Mouse (Mus musculus): ENCODE measurements around the gene U2surp. TPM values are rescaled to one million over a fixed set of nuclear protein-coding genes. Genes with fewer than 3 reads are reported as not detected.
"Not testable (repeated sequence)": the region's sequence is repeated elsewhere in the genome, so short reads cannot be mapped to it uniquely, and the experiment has no call there.

The U2surp gene
- total RNA-seq, 2 experiments from 2014 or later = 52.4 to 55.9 TPM

DNA sequence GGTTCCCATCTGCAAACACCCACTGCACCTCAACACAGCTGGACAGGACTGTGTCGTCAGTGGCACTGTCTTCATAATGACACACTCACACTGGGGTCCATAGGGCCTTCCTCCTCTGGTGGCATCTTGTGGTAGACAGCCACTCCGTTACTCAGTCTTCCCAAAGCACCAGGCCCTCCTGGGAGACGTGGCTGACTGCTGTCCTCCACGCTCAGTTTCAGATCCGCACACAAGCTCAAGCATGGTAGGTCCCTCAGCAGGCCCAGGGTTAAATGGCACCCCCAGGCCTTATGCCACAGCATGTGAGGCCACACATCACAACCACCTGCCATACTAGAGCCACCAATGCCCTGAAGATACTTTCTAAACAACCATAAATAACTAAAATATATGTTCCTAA is 33.4 kb downstream of the U2surp start:
- DNase-seq (ENCODE audit: low spot score in 2 of 2) = no peak

DNA sequence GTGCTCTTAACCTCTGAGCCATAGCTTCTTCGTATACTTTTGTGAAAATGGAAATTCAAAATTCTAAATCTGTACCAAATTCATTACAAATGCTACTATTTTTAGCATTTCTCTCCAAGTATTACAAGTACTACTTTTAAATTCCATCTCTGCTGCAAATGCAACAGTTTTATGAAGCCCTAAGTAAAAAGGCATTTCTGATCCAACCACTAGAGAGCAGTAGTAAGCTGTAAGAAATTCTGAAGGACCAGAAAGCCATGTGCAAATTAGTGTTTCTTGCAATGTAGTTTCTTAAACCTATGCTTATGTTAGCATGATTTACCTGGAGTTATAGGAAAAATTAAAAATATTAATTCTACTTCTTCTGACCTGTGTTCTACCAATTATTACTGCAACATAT is 38.9 kb downstream of the U2surp start:
- no peak for DNase-seq (ENCODE audit: low spot score in 2 of 2)

DNA sequence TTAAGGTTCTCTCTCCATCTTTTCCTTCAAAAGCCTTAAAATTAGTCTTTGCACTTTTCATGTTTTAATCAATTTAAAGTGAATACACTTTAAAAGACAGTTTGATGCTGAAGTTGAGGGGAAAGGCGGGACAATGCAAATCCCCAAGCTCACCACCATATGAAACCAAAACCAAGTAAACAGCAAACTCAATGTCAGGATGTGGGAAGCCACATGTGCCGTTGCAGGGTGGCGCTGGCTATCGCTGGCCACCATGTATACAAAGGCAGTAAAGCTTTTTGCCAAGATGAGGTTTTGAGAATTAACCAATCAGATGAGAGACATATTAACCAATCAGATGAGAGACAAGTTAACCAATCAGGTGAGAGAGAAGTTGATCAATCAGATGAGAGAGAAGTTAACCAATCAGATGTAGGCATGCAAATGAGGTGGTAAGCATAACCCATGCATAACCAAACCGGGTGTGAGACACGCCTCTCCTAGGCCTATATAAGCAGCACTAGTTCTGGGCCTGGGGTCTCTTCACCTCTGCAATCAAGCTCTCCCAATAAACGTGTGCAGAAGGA is 42.7 kb downstream of the U2surp start:
- not testable (repeated sequence) for DNase-seq (ENCODE audit: low spot score in 2 of 2)

DNA sequence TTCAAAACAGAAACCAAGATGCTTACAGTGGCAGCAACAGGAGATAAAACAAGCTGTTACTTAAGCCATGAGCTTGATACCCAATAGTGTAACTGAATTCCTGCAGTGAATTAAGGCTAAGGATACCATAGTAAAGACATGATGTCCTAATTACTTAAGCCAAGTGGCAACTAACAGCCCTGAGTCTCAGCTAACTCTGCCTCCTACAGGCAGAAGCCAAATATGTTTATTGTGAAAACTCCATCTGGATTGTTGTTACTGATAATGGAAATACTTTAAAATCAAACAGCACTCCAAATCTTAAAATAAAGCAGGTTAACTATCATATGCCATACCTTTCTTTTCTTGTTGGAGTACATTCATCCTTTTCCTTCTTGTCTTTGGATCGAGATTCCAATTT is 47.8 kb downstream of the U2surp start:
- no peak for DNase-seq (ENCODE audit: low spot score in 2 of 2)

DNA sequence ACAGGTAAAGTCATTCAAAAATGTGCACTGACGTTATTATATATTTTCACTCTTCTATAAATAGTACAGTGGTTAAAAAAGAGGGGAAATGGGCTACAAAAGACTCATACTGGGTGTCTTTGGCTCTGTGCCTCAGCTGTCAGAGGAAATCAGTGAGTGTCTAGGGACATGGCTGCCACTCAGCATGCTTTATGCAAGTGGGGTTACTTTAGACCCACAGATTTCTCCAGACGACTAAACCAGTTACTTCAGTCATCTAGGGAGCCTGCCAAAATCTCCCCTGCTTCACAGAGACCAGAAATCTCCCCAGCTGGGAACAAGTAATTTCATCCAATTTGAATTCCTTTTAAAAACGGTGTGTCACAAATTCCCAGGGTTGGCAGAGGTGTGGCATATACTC is 59.9 kb downstream of the U2surp start:
- no peak for DNase-seq (ENCODE audit: low spot score in 2 of 2)

DNA sequence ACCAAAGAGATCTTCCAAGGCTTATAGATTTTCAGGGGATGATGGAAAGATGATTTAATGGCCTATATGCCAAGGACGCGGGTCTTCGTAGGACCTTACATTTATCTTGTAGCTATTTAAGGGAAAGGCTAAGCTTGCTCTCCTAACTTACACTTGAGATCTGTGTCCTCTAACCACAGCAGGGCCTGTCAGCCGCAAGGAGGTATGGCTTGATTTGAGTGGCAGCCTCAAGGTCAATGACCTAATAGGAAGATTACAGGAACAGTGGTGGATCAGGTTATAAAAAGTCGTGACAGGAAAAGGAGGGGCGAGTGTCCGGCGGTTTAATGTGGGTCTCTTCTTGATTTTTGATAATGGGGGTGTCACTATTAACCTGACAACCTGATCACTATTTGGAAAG is 61.2 kb downstream of the U2surp start:
- no peak for DNase-seq (ENCODE audit: low spot score in 2 of 2)

- DNase-seq (ENCODE audit: low spot score in 2 of 2) = no peak
Observed at GRCm38 (mm10) chr9:95442321-95442731, 69.5 kb downstream of the U2surp start.

DNA sequence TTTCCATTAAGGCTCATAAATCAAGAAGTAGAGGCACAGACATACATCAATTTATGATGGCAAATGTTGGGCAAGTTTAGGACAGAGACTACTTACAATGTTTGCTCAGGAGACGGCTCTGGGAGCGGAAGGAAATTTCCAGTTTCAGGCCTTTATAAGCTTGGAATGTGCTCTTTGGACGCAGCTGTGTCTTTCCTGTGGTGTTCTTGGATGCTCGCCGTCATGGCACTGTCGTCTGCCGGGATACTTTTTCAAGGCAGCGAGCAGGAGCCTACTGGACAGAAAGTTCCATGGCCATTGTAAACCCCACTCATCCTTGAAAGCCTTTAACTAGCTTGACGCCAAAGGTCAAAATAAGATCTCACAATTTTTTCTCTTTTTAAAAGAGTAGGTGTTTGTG is 73.9 kb downstream of the U2surp start:
- no peak for DNase-seq (ENCODE audit: low spot score in 2 of 2)

GRCm38 (mm10) chr9:95436294-95436613 is 75.5 kb downstream of the U2surp start:
- no peak for DNase-seq (ENCODE audit: low spot score in 2 of 2)

GRCm38 (mm10) chr9:95435506-95436293 is 76.1 kb downstream of the U2surp start:
- no peak for DNase-seq (ENCODE audit: low spot score in 2 of 2)

GRCm38 (mm10) chr9:95428277-95428676 is 83.5 kb downstream of the U2surp start:
- DNase-seq (ENCODE audit: low spot score in 2 of 2) = no peak

DNA sequence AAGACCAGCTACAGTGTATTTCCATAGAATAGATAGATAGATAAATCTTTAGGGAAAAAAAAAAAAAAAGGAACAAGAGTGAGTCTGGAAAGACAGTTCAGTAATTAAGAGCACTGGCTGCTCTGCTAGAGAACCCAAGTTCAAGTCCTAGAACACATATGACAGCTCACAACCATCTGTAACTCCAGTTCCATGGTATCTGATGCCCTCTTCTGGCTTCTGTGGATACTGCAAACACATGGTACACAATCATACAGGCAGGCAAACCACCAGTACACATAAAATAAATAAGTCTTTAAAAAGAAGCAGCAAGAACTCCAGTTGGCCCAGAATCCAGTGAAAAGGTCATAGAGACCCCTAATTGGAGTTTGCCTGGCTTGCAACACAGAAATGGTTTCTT is 97.9 kb downstream of the U2surp start:
- DNase-seq (ENCODE audit: low spot score in 2 of 2) = no peak

GRCm38 (mm10) chr9:95412047-95412446 is 99.7 kb downstream of the U2surp start:
- no peak for DNase-seq (ENCODE audit: low spot score in 2 of 2)

- peak; percentile 48 to 70 for DNase-seq (ENCODE audit: low spot score in 2 of 2)
Observed at GRCm38 (mm10) chr9:95407586-95408220, 104.1 kb downstream of the U2surp start.

Other genes starting within 250 kb of the U2surp start
- gene Chst2, start 105.3 kb downstream of the U2surp start, total RNA-seq (2021) = 10 to 100 TPM; 10.6 to 30.0 TPM
- gene Paqr9, start 47.7 kb upstream of the U2surp start, total RNA-seq (2021) = 10 to 100 TPM in 1 of 2 experiments, 1 to 10 TPM in 1; 8.4 to 16.1 TPM
- 1 to 10 TPM; 2.6 to 8.6 TPM for gene Pcolce2, start 125.6 kb upstream of the U2surp start, total RNA-seq (2021)
- 1 to 10 TPM; 4.3 to 4.6 TPM for gene Trpc1, start 238.4 kb upstream of the U2surp start, total RNA-seq (2021)